Mouse (Mus musculus): Measurements from ENCODE around the gene Ctse.

GRCm38 (mm10) chr1:131698770-131699169 is 60.7 kb downstream of the Ctse start:
- TF ChIP-seq POLR2A (IDR thresholded peaks at IDR 0.05; ENCODE audit: borderline replicate concordance, extremely low read depth, low read depth, low read length) (no peak), CTCF (IDR thresholded peaks at IDR 0.05; ENCODE audit: insufficient read depth, low read length) (no peak)

Measured in lung, adult 2 months (tissue).